Mouse (Mus musculus) WW6 (cell line): Measurements from ENCODE around the gene Cds2.
A peak's percentile ranks its signal among the peaks of the same experiment; 100 is the strongest.
"Not testable (repeated sequence)": the region's sequence is repeated elsewhere in the genome, so short reads cannot be mapped to it uniquely, and the experiment has no call there.

Source experiments
- DNase-seq: peaks from one replicate; pipeline ENCODE4 v3.0.0-alpha.2; 2013; ENCODE audit warnings: low read depth, low spot score

The Cds2 gene

GRCm38 (mm10) chr2:132291265-132291664 lies 28.3 kb downstream of the Cds2 start:
- DNase-seq, result no peak

GRCm38 (mm10) chr2:132292083-132292482 lies 29.1 kb downstream of the Cds2 start:
- no peak for DNase-seq

- no peak for DNase-seq
Observed at GRCm38 (mm10) chr2:132293694-132294450, 30.9 kb downstream of the Cds2 start.

DNA sequence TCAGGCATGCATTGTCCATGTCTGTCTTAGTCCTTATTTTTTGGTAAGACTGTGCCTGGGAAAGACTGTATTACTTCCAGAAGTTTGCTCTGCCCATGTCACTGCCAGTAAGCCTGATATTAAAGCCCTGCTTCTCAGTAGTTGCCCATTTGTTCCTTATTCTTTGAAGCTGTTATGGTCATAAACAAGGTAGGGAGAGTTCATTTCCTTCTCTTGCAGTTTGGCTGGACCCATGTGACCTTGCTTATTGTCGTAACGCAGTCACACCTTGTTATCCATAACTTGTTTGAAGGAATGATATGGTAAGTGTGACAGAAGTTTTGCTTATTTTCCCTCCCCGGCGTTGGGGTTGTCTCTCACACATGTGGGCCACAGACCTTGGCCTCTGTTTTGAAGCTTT lies 35.3 kb downstream of the Cds2 start:
- DNase-seq, result no peak

GRCm38 (mm10) chr2:132301436-132301835 lies 38.5 kb downstream of the Cds2 start:
- no peak for DNase-seq

GRCm38 (mm10) chr2:132305165-132305564 lies 42.2 kb downstream of the Cds2 start:
- DNase-seq, result no peak

DNA sequence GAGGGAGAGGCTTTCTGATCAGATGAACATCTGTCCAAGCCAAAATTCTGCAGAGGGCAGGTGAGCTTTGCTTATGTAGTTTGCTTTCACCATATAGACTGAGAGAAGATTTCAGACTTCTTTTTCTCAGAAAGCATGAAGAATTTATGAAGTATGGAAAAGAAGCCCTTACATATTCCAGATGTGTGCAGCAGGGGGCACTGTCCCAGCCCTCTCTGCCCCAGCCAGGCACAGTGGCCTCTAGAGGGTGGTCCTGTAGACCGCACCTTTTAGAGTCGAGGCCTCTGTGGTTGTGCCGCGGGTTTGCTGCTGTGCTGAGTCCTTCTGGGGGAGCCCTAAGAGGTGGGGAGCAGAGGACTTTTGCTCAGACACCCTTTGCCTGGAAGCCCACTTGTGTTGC lies 43.0 kb downstream of the Cds2 start:
- peak; percentile 26 for DNase-seq

DNA sequence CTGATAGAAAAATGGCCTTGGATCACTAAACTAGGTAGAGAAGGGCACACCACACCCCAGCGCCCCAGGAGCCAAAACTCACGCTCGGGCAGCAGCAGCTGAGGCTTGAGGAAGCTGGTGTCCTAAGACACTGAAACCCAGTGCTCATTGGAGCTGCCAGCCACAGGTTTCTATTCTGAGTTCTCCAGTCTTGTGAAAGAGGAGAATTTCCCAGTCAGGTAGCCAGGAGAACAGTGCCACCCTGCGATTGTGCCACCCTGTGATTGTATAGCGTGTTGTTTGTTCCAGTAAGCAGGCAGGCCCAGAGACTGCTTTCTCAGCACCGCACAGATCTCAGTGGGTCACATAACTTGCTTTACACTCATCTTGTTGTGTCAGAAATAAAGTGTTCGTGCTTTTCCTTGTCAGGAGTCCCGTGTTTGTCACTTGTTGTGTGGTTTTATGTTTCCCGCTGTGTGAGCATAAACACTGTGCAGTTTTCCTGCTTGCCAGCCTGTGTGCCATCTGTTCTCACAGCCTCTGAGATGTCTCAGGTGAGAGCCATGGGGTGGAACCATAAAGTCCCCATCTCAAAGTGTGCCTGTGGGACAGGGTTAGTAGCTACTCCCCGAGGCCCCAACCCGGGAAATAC lies 44.4 kb downstream of the Cds2 start:
- DNase-seq, result no peak

DNA sequence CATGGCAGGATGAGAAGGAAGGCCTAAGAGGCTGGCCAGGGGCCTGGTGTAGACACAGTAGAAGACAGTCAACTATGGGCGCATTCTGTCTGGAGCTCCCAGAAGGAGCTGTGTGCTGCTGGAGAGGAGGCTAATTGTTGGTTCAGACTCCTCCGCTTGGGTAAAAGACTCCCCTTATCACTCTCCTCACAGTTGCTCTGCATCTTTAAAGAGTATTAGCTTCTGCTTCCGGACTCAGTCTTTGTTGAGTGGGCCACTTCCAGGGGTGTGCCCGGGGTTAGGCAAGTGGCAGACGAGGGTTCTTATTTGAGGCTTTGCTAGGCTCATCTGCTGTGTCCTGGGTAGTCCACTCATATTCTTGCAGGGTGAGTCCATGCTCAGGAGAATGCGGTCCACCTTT lies 45.9 kb downstream of the Cds2 start:
- no peak for DNase-seq

GRCm38 (mm10) chr2:132309398-132309930 lies 46.5 kb downstream of the Cds2 start:
- no peak for DNase-seq

- no peak for DNase-seq
Observed at GRCm38 (mm10) chr2:132312616-132313015, 49.7 kb downstream of the Cds2 start.

- DNase-seq, result no peak
Observed at GRCm38 (mm10) chr2:132313568-132313967, 50.6 kb downstream of the Cds2 start.

- DNase-seq, result not testable (repeated sequence)
Observed at GRCm38 (mm10) chr2:132314057-132314456, 51.1 kb downstream of the Cds2 start.

GRCm38 (mm10) chr2:132316041-132316808 lies 53.3 kb downstream of the Cds2 start:
- DNase-seq, result peak; percentile 28

DNA sequence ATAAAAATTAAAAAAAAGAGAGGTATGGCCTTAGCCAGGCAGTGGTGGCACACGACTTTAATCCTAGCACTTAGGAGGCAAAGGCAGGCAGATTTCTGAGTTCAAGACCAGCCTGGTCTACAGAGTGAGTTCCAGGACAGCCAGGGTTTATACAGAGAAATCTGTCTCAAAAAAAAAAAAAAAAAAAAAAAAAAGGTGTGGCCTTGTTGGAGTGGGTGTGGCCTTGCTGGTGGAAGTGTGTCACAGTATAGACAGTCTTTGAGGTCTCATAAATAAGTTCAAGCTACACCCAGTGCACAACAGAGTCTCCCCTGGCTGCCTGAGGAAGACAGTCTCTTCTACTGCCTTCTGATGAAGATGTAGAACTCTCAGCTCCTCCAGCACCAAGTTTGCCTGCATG lies 54.2 kb downstream of the Cds2 start:
- DNase-seq, result no peak

- DNase-seq, result no peak
Observed at GRCm38 (mm10) chr2:132320516-132320915, 57.6 kb downstream of the Cds2 start.

DNA sequence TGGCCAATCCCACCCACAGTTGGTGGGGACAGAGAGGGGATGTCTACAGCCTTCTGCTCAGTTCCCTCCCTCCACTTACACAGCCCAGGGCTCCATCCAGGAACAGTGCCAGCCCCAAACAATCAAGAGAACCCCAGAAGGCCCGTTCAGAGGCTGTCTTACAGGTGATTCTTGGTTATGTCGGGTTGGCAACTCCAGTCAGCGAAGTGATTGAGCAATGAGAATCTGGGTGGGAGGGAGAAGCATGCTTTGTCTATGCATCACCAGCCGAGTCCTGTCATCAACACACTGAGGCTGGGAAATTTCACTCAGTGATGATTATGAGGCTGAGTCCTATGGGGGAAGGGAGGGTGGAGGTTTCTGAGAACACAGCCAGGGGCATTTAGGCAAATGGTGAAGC lies 60.6 kb downstream of the Cds2 start:
- no peak for DNase-seq

DNA sequence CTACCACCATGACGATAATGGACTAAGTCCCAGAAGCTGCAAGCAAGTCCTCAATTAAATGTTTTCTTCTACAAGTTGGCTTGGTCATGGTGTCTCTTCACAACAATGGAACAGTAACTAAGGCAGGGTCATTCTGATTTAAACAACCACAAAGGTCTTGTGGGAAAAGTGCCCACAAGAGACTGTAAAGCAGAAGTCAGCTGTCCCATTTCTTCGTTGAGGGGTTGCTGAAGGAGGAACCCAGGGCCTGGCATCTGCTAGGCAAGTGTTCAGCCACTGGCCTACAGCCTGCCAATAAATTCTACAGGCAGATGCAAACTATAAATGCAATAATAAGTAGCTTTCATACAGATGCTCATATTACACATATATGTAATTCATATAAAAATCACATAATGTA lies 74.3 kb downstream of the Cds2 start:
- DNase-seq, result no peak

DNA sequence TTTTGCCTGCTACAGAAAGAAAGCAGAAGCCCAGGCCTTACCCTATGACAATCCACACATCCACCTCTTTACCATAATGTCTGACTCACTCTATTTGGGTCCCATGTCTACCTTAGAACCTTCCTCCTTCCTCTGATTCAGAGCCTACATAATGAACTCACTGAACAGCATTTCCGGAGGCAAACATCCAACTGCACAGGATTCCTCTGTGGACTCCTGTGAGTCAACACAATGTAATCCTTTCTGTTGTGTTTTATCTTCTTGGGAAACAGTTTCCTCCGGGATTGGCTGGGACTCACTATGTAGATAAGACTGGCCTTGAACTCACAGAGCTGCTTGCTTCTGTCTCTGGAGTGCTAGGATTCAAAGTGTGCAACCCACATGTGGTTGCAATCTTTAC lies 77.4 kb downstream of the Cds2 start:
- DNase-seq, result no peak

- no peak for DNase-seq
Observed at GRCm38 (mm10) chr2:132341293-132341692, 78.3 kb downstream of the Cds2 start.

DNA sequence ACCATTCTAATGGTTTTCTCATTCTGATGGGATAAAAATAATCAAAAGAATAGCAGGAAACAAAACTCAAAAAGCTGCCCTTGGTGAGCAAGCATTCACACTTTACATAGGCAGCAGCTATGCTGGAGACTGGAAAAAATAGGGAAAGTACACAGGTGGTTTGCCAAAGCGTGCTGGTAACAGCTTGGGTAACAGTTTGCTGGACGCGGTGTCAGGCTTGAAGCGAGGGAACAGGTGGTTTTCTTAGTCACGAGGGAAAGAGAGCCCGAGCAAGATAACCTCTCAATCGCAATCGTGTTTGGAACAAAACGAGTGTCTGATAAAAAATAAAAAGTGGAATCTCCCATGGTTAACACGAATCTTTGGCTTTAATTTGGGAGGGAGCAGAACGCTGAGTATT lies 80.9 kb downstream of the Cds2 start:
- no peak for DNase-seq
